Comparison of ENCODE assay signal across 8 mouse cellular contexts in the genomic region with DNA sequence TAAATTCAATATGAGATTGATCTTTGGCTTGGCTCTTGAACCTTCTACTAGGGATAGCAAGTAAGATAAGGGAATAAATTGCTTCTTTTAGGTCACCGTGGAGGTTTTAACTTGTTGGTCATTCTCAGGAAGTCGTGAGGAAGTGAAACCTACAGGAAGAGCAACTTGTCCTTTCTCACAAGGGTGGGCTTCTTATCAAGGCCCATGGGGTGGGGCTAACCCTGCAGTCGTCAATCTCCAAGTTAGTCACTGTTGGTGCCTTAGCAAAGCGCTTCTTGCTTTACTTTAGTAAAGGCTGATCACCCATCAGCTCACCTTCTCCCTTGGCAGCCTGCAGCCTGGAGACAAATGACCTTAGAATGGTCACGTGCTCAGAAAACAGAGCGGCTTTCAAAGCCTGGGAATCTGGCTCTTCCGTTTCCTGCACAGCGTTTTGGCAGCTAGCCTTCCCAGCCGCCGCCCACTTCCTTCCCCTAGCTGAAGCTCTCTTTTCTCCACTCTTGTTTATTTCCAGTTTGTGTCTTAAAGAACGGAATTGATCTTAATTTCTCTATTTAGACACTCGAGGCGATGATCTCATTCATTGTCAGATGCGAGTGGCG.
A peak's percentile ranks its signal among the peaks of the same experiment; 100 is the strongest.
DNase-seq lines count a peak whose midpoint lies in the region; ATAC-seq and TF ChIP-seq lines count a peak whose summit lies in the region.

No protein-coding gene starts in this region.

- no peaks in the 10 kb centered on the region for H3K4me1 ChIP-seq in stomach, postnatal 0 days (replicated peaks; ENCODE audit: control insufficient read depth, insufficient read depth)

- peak; percentile 32 to 39 for DNase-seq in cerebellum, adult 18-20 months
- peak; percentile 72 to 81 for DNase-seq in adrenal gland, postnatal 36 days
- peak; percentile 54 for DNase-seq in gastrocnemius, adult 8-10 months (ENCODE audit: low spot score in 2 of 2)
- DNase-seq in induced T-regulatory cell, adult 2 months (ENCODE audit: low read depth): peak; percentile 21
- peak; percentile 40 to 42 for DNase-seq in layer of hippocampus, postnatal 36 days
- peak; percentile 80 for DNase-seq in lung, postnatal 14 days
- DNase-seq in stomach, postnatal 0 days (ENCODE audit: low spot score): peak; percentile 63

- no peak for TF ChIP-seq CTCF in stomach, postnatal 0 days (IDR thresholded peaks at IDR 0.05; ENCODE audit: low read depth)

- H3K9me3 ChIP-seq in stomach, postnatal 0 days (ENCODE audit: control insufficient read depth, low read length): no peaks in the 10 kb centered on the region

- no peaks in the 10 kb centered on the region for H3K27me3 ChIP-seq in stomach, postnatal 0 days (ENCODE audit: control insufficient read depth, insufficient read depth, low read length)

- H3K9ac ChIP-seq in stomach, postnatal 0 days (ENCODE audit: low read length): no peak overlapping the region

- peak overlapping the region; percentile 2; the same call in 1 of the 2 replicates for H3K4me3 ChIP-seq in stomach, postnatal 0 days (ENCODE audit: low read depth, low read length)

- TF ChIP-seq EP300 in stomach, postnatal 0 days (optimal IDR thresholded peaks at IDR 0.05): no peak

- WGBS in stomach, postnatal 0 days: 17% methylated on average over 15 of the region's 15 CpGs

- no peaks in the 10 kb centered on the region for H3K36me3 ChIP-seq in stomach, postnatal 0 days (ENCODE audit: control insufficient read depth, insufficient read depth, low read length)

- peak overlapping the region; percentile 43 for H3K4me2 ChIP-seq in stomach, postnatal 0 days (replicated peaks; ENCODE audit: low read depth)

- peak overlapping the region; percentile 81 for H3K27ac ChIP-seq in stomach, postnatal 0 days (replicated peaks)

- ATAC-seq in cerebellum, adult (ENCODE audit: insufficient number of reproducible peaks, low FRiP score, low TSS enrichment): no peak
- peak; percentile 73 for ATAC-seq in stomach, postnatal 0 days (ENCODE audit: low FRiP score, low TSS enrichment)

Comparison
In these comparisons a context has a peak if more than half of its experiments do, and no peak if none do; other contexts are left out.
1. DNase-seq: peak in every context shown above with its lines; median percentile 80 in lung, postnatal 14 days; 76 in adrenal gland, postnatal 36 days; 63 in stomach, postnatal 0 days; 54 in gastrocnemius, adult 8-10 months; 41 in layer of hippocampus, postnatal 36 days; 36 in cerebellum, adult 18-20 months; 21 in induced T-regulatory cell, adult 2 months.